Mouse (Mus musculus) erythroblast, embryonic 14.5 days (primary cell): Measurements from ENCODE around the gene Ext2. TPM values are rescaled to one million over a fixed set of nuclear protein-coding genes. Genes with fewer than 3 reads are reported as not detected.

ENCODE experiments used
- H3K27me3 ChIP-seq: 2 replicates; pipeline ENCODE4 v1.6.1; 2012; ENCODE audit warnings: inconsistent platforms; ENCODE audit not compliant: control insufficient read depth
- H3K36me3 ChIP-seq: 2 replicates; pipeline ENCODE4 v1.6.1; 2012; ENCODE audit warnings: mild to moderate bottlenecking, inconsistent platforms; ENCODE audit not compliant: control insufficient read depth
- H3K4me1 ChIP-seq: 2 replicates; pipeline ENCODE4 v1.6.1; 2012; ENCODE audit warnings: inconsistent platforms; ENCODE audit not compliant: control insufficient read depth
- H3K4me3 ChIP-seq: replicated peaks from 2 replicates; pipeline ENCODE3; 2012; ENCODE audit warnings: moderate library complexity, mild to moderate bottlenecking, inconsistent platforms
- H3K9me3 ChIP-seq: 2 replicates; pipeline ENCODE4 v1.6.1; 2012; ENCODE audit warnings: low read length, inconsistent platforms, mixed read lengths; ENCODE audit not compliant: control insufficient read depth
- GATA1 ChIP-seq: IDR thresholded peaks from 2 replicates; pipeline ENCODE4 v1.6.1; 2012; ENCODE audit warnings: low read length, inconsistent platforms, mixed read lengths
- TAL1 ChIP-seq: IDR thresholded peaks from 3 replicates; pipeline ENCODE4 v1.6.1; 2012; ENCODE audit warnings: low read length, inconsistent platforms, mixed read lengths
- polyA plus RNA-seq: library from polyadenylated mRNA; stranded (reverse); fragments of >175 nt; gene quantifications from 2 replicates; pipeline ENCODE4 v1.2.3, GENCODE M21; 2012

Ext2 gene
- polyA plus RNA-seq, 1 experiment, result 1.4 TPM

GRCm38 (mm10) chr2:93645626-93646320 is 176.6 kb downstream of the Ext2 start:
- H3K36me3 ChIP-seq, result no peaks in the 10 kb centered on the region
- H3K4me3 ChIP-seq, result no peak overlapping the region
- H3K9me3 ChIP-seq, result no peaks in the 10 kb centered on the region
- H3K27me3 ChIP-seq, result peaks cover 96% of the 10 kb centered on the region
- H3K4me1 ChIP-seq, result no peaks in the 10 kb centered on the region
- TF ChIP-seq GATA1, result no peak
- TF ChIP-seq TAL1, result no peak

DNA sequence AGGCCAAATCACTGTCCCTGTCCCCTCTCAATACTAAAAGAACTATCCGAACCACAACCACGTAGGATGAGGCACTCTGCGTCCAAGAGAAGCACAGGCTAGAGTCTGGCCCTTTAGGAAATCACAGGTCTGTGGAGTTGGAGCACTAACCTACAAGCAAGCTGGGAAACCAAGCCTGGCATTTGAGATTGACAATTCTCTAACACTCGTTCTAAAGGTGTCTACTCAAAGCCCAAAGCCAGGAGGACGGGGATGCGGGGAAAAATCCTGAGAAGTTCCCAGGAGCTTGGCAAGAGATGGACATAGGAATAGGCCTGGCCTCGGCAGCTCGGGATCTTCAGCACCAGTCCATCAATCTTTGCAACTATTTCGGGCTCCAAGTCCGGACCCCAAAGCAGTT is 177.2 kb downstream of the Ext2 start:
- Histone ChIP-seq H3K9me3 (no peaks in the 10 kb centered on the region), H3K27me3 (peaks cover 97% of the 10 kb centered on the region), H3K36me3 (no peaks in the 10 kb centered on the region), H3K4me1 (no peaks in the 10 kb centered on the region), H3K4me3 (no peak overlapping the region)
- TF ChIP-seq GATA1 (no peak), TAL1 (no peak)

DNA sequence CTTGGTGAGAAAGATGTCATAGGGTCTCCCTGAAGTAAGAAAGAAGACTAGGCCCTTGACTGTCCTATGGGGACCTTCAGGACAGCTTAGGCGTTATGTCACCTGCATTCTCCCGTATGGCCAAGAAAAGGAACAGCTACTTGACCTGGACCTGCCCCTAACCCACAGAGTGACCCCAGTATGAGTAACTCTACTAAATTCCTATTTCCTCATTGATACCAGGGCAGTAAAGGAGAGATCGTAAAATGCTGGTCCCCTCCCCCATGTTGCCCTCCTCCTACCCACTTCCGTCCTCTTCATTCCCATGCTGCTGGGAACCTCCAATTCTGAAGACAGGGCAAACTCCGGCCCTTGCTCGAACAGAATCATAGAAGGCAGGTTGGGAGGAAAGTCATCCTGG is 177.6 kb downstream of the Ext2 start:
- Histone ChIP-seq H3K4me3 (no peak overlapping the region), H3K4me1 (no peaks in the 10 kb centered on the region), H3K27me3 (peaks cover 97% of the 10 kb centered on the region), H3K36me3 (no peaks in the 10 kb centered on the region), H3K9me3 (no peaks in the 10 kb centered on the region)
- TF ChIP-seq GATA1, result no peak
- TF ChIP-seq TAL1, result no peak

- peaks cover 98% of the 10 kb centered on the region for H3K27me3 ChIP-seq
- H3K36me3 ChIP-seq, result no peaks in the 10 kb centered on the region
- no peaks in the 10 kb centered on the region for H3K9me3 ChIP-seq
- no peak overlapping the region for H3K4me3 ChIP-seq
- no peaks in the 10 kb centered on the region for H3K4me1 ChIP-seq
- TF ChIP-seq GATA1, result no peak
- TF ChIP-seq TAL1, result no peak
Observed at GRCm38 (mm10) chr2:93644234-93644633, 178.1 kb downstream of the Ext2 start.

- H3K4me3 ChIP-seq, result no peak overlapping the region
Observed at GRCm38 (mm10) chr2:93643403-93643780, 179.0 kb downstream of the Ext2 start.

GRCm38 (mm10) chr2:93634609-93635008 is 187.8 kb downstream of the Ext2 start:
- H3K27me3 ChIP-seq, result peaks cover 22% of the 10 kb centered on the region
- H3K9me3 ChIP-seq, result no peaks in the 10 kb centered on the region
- no peak for TF ChIP-seq TAL1
- TF ChIP-seq GATA1, result no peak
- H3K36me3 ChIP-seq, result no peaks in the 10 kb centered on the region
- H3K4me1 ChIP-seq, result no peaks in the 10 kb centered on the region
- no peak overlapping the region for H3K4me3 ChIP-seq

More at GRCm38 (mm10) chr2:93643403-93643780, 179.0 kb downstream of the Ext2 start:
- no peaks in the 10 kb centered on the region for H3K4me1 ChIP-seq
- H3K27me3 ChIP-seq, result peaks cover 98% of the 10 kb centered on the region
- H3K36me3 ChIP-seq, result no peaks in the 10 kb centered on the region
- no peaks in the 10 kb centered on the region for H3K9me3 ChIP-seq
- TF ChIP-seq GATA1, result no peak
- TF ChIP-seq TAL1, result no peak

GRCm38 (mm10) chr2:93624665-93625408 is 197.5 kb downstream of the Ext2 start:
- no peak overlapping the region for H3K4me3 ChIP-seq
- H3K36me3 ChIP-seq, result no peaks in the 10 kb centered on the region
- no peaks in the 10 kb centered on the region for H3K4me1 ChIP-seq
- TF ChIP-seq TAL1 (no peak), GATA1 (no peak)
- no peaks in the 10 kb centered on the region for H3K27me3 ChIP-seq
- H3K9me3 ChIP-seq, result no peaks in the 10 kb centered on the region

DNA sequence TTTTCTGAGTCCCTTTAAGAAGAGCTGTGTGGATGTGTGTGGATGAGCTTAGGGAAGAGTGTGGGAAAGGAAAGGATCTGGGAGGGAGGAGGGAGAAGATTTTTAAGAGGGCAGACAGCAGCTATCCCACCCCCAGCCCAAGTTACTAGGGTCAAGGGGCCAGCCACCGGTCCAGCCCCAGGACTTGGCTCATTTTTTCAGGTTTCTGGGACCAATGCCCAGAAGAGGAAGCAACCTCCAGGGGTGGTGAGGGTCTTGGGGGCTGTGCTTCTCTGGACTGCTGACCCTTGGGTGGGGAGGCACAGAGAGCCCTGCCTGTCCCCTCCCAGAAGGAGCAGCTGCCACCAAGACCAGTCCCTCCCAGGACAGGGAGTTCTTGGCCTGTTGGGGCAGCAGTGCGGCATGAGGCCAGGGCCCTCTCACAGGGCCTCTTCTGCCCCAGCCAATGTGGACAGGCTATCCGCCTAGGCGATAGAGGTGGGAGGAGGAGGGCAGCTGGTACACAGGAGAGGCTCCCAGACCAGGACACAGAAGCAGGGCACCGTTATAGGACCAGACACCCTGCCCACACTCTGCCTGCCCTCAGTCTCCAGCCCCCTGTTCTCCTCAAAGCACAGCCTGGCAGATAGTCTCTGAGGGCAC is 203.0 kb downstream of the Ext2 start:
- TF ChIP-seq GATA1, result no peak
- no peak for TF ChIP-seq TAL1
- H3K9me3 ChIP-seq, result no peaks in the 10 kb centered on the region
- no peaks in the 10 kb centered on the region for H3K4me1 ChIP-seq
- H3K27me3 ChIP-seq, result 0 out of 2 replicates have a peak, but pooled peaks cover 3% of the 10 kb centered on the region
- no peaks in the 10 kb centered on the region for H3K36me3 ChIP-seq
- H3K4me3 ChIP-seq, result no peak overlapping the region
